Mouse (Mus musculus) frontal cortex, postnatal 10 days (tissue): ENCODE measurements around the gene Isx.

ENCODE experiments used
- DNase-seq, 2 experiments: peaks; one replicate each; pipeline ENCODE4 v3.0.0; 2022; ENCODE audit warnings: low spot score in 2 of 2, mixed read lengths in 1 of 2

The Isx gene

DNA sequence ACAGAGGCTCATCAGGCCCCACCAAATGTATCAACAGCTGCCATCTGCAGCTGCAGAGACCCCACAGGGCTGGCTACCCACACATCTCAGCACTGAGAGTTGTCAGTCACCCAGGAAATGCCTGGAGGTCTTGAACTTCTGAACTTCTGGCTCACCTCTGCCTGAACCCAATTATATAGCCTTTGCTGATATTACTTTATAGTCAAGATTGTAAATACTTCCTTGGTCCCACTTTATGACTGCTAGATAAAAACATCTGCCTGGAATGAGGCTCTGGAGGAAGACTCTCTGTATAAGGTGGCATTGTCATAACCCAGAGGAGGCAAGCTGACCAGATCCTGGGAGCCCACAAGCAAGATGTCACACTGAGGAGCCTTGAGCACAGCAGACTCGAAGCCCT is 28.8 kb downstream of the Isx start:
- no peak for DNase-seq

DNA sequence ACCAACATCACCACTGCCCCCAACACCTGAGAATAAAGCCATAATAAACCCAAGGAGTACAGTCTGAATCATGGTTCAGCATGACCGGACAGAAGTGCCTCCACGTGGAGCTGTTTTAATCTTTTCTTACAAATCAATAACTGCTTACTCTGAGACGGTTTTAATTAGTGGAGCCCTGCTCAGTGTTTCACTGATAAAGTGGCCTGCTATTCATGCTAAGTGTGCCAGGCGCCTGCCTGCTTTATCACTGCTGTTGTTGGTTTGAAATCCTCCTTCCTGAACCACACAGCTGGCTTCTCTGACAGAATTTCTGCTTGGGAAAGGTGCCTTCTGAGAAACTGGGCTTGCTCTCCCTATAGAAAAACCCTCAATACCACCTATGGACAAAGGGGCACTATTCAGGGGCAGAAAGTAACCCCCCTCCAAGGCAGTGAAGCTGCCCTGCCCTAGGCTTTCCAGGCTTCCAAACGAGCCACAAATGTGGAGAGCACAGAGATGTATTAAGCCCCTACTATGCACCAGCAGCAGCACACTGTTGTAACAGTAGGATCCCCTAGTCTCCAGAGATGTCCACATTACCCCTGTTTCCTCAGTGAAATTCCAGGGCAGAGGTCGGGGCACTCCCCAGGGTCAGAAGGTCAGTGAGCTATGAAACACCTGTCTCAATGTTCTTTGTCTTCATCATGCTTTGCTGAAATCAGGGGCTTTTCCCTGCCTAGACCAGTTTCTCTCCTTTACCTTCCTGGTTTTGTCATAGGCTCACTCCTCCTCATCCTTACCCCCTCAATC is 30.3 kb downstream of the Isx start:
- no peak for DNase-seq

DNA sequence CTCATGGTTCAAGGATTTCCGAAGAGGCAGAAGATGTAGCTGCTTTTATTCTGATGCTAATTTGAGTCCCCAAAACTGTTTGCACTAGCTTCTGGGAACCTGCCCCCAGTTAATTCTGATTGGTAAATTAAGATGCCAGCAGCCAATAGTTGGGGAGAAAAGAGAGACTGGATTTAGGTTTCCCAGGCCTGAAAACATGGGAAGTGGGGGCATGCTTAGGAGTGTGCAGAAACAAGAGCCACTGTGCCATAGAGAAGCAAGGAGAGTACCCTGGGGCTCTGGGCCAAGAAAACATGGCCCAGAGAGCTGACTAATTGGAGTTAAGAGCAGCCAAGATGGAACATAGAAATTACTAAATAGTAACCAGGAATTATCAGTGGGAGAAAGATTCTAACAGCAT is 33.4 kb downstream of the Isx start:
- no peak for DNase-seq

DNA sequence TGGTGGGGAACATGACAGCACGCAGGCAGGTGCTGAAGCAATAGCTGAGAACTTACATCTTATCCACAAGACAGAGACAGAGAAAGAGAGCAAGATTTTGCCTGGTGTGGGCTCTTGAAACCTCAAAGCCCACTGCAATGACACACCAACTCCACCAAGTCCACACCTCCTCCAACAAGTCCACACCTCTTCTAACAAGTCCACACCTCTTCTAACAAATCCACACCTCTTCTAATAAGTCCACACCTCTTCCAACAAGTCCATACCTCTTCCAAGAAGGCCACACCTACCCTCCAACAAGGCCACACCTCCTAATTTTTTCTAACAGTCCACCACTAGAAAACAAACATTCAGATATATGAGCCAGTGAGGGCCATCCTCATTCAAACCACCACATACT is 37.7 kb downstream of the Isx start:
- no peak for DNase-seq

DNA sequence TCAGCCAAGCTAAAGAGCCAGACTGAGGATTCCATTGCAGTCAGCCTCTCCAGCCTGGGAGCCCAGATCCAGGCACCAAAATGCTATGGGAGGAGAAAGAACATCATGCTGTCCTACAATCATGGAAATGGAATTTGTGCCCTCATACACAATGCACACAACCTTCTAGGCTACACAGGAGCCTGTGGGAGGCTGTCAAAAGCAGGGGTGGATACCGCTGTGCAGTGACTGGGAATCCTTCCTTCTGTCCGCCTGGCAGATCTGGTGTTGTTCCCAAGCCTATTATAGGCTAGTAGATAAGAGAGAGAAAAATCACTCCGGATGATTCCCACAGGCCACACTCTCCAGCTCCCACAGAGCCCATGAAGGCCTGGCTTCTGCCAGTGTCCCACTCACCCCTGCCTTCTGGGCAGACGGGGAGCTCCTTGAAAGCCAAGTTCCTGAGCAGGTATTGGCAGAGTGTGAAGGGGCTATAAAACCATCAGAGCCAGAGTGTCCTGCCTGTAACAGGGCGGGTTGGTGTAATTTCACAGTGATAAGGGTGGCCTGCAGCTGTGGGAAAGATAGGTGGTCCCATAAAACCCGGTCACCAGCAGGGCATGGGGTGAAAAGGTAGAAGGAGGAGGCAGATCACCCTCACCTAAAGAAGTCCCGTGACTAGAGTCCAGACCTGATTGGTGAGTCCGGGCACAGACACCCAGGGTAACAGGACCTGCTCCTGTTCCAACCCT is 47.9 kb downstream of the Isx start:
- DNase-seq = no peak

- peak in 1 of 2 experiments; percentile 26 for DNase-seq
Measured at GRCm38 (mm10) chr8:74921882-74922518, 49.0 kb downstream of the Isx start.

DNA sequence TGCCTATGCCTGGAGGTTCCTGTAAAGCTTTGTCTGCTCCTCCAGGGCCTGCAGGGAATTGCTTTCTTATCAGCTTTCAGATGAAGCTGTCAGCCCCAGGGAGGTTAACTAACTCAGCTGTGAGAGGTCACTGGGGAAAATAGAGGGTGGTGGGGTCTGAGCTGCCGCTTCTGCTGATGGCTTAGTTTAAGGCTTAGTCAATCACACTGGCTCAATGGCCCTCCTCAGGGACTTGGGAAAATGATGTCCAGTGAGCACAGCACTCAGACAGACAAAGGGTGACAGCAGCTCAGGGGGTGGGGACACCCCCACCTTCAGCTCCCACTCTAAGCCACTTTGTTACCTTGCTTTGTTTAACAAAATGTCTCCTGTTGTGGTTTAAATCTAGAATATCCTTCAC is 55.0 kb downstream of the Isx start:
- no peak for DNase-seq

DNA sequence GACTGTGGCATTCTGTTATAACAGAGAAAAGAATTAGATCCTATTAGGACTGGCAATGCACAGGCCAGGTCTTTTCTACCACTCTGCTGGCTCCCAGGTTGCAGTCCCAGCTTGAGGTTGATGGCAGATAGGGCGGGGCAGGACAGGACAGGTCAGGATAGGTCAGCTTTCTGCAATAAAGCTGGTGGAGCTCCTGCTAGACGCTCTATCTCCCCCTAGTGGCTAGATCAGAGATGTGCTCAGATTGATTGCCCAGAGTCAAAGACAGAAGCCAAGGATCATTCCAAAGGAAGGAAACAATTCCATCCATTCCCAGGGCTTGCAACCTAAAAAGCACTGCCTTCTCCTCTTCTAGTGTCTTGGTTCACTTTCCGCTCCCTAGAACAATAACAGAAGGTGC is 57.8 kb downstream of the Isx start:
- peak in 1 of 2 experiments; percentile 21 for DNase-seq

- peak in 1 of 2 experiments; percentile 40 for DNase-seq
Measured at GRCm38 (mm10) chr8:74935308-74935707, 62.3 kb downstream of the Isx start.

DNA sequence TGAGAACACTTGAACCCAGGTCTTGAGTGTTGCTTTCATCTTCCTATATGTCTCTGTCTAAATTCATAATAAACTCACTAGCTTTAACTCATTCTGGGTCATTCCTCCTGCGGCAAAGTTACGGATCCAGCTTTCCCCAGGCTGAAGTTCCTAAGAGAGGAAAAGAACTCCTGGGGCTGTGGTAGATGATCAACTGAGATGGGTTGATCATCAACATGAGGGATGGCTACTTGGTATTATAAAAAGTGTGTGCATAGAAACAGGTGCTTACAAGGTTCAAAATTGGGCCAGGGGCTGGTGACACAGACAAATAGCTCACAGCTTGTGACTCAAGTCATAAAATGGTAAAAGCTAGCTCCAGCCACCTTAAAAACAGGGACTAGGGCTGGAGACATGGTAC is 63.7 kb downstream of the Isx start:
- no peak for DNase-seq

DNA sequence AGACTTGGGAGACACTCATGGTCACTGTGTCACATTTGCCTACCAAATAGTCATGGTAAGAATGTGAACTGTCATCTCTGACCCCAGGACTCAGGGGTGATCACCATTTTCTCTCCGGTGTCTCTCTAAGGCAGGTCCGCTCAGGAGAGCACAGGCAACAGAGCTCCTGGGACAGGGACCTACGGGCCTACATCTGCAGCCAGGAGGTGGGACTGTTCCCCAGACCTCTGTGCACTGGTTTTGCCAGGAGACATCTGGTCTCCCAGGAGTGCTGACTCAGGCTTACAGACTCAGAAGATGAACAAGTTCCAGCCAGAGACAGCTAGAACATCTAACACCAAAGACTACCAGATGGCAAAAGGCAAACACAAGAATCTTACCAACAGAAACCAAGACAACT is 69.1 kb downstream of the Isx start:
- no peak for DNase-seq
